Mouse (Mus musculus) urinary bladder, postnatal 10 days (tissue): Measurements from ENCODE around the gene Bsg.
"Not testable (repeated sequence)": the region's sequence is repeated elsewhere in the genome, so short reads cannot be mapped to it uniquely, and the experiment has no call there.

Experiments used
- DNase-seq: peaks from one replicate; pipeline ENCODE4 v3.0.0; 2022; ENCODE audit warnings: low spot score

Bsg gene

GRCm38 (mm10) chr10:79735361-79735760 lies 31.1 kb downstream of the Bsg start:
- no peak for DNase-seq

GRCm38 (mm10) chr10:79736706-79737105 lies 32.4 kb downstream of the Bsg start:
- DNase-seq = no peak

- DNase-seq = no peak
These were observed 34.0 kb downstream of the Bsg start for GRCm38 (mm10) chr10:79738259-79738658.

- no peak for DNase-seq
These were observed 34.9 kb downstream of the Bsg start for GRCm38 (mm10) chr10:79739234-79739633.

DNA sequence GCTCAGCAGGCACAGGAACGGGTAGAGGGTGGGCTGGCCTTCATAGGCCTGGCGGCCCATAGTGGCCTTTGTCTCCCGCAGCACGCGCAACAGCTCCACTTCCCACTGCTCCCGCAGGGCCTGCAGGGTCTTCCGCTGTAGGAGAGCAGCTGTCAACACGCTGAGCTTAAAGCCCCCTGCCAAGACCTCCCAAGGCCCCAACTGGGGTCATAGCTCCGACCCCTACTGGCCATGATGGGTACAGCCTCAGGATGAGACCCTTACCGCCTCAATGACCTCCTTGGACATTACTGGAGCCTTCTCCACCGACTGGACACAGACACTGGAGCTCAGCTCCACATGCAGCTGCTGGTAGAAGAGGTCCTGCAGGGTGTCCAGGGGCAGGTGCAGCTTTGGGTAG lies 36.6 kb downstream of the Bsg start:
- DNase-seq = no peak

DNA sequence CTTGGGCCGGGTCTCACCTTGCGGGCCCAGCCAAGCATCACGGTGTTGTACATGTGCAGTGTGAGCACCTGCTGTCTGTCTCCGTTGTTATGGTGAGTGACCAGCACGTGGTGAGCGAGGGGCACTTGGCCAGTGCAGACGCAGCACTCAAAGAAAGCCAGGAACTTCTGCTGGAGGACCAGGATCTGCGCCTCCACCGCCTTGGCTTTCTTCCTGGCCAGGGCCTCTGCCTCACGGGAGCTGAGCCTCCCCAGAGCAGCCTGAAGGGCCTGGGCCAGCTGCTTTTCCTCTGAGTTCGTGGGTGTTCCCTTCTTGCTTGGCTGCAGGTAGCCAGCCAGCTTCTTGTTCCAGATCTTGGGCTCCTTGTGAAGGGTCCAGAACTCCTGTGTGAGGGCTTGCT lies 38.9 kb downstream of the Bsg start:
- DNase-seq = no peak

GRCm38 (mm10) chr10:79743650-79744365 lies 39.5 kb downstream of the Bsg start:
- no peak for DNase-seq

DNA sequence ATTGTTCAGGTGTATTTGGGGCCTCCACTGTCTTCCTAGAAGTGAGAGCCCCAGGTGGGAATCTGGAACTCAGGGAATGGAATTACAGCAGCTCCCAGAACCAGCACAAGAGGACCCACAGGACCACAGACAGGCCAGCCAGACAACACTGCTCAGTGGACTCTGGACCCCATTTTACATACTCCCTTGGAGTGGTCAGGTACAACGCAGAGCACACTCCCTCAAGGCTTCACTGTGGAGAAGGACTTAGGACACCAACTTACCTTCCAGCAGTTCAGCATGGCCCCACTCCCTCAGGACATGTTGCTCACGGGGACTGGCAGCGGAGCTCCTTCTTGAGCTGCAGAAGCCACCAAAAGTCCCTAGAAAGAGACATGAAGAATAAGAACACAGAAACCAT lies 41.1 kb downstream of the Bsg start:
- no peak for DNase-seq

DNA sequence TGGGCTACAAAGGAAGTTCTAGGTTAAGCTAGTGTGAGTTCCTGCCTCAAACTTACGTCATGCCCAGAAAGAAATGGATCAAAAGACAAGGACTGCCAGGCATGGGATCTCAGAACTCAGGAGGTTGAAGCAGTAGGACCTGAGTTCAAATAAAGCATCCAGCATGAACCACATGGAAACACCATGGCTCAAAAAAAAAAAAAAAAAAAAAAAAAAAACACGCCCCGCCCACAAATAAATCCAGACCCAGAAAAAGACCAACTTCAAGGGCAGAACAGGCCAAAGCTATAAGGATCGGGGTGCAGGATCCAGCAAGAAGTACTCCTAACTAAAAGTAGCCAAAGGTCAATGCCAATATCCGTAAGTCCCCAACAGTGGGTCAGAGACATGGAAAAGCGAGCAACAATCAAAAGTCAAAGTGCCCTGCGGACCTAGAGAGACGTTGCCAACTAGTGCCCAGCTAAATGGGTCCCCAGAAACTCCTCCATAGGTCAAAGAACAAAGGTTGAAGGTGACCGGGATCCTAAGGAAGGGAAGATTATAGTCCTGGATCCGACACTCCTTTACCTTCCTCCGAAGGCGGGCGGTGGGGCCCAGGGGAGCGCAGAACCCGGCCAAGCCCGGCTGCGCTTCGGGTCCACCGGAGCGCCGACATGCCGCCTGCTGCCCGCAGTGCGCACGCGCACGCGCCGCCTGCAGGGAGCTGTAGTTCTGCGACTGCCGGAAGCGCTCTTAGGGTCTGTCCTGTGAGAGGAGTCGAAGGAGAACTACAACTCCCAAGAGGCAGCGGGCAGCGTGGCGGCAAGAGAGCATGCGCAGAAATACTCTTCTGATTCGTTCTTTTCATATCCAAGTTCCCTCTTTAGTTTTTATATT lies 41.8 kb downstream of the Bsg start, which contains the start of gene Polrmt:
Polrmt (minus strand) TSS at position 684 of the 876 bp plus-strand sequence.
- peak; percentile 83 for DNase-seq

GRCm38 (mm10) chr10:79746774-79747151 lies 42.5 kb downstream of the Bsg start:
- DNase-seq = no peak

GRCm38 (mm10) chr10:79748496-79748895 lies 44.2 kb downstream of the Bsg start:
- no peak for DNase-seq

GRCm38 (mm10) chr10:79754856-79755516 lies 50.7 kb downstream of the Bsg start, which contains the start of gene Fgf22:
Gene Fgf22 (plus strand): TSS chr10:79755076.
- DNase-seq = no peak

DNA sequence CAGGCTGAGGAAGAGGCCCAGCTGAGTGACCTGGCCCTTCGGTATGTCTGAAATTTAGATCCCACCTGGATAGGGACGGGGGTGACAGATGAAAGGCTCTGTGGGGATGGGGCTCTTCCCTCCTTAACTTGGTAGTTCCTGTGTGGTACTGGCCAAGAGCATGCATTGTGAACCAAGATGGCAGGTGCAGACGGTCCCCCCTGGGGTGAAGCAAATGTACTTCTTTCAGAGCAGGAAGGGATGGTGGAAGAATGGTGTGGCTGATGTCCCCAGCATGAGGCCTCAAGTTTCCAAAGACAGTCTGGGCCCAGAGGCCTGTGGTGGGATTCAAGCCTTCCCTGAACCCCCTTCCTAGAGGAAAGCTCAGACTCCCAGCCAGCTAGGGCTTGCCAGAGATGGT lies 51.6 kb downstream of the Bsg start:
- DNase-seq = no peak

GRCm38 (mm10) chr10:79756660-79757059 lies 52.4 kb downstream of the Bsg start:
- DNase-seq = no peak

DNA sequence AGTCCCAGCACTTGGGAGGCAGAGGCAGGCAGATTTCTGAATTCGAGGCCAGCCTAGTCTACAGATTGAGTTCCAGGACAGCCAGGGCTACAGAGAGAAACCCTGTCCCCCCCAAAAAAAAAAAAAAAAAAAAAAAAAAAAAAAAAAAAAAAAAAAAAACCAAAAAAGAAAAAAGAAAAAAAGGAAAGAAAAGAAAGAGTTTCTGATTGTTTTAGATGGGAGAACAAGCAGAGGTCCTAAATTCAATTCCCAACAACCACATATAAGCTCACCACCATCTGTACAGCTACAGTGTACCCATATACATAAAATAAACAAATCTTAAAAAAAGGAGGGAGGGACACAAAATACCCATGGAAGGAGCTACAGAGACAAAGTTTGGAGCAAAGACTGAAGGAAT lies 55.4 kb downstream of the Bsg start:
- DNase-seq = not testable (repeated sequence)

- no peak for DNase-seq
These were observed 56.4 kb downstream of the Bsg start for GRCm38 (mm10) chr10:79760603-79761143.
